ENCODE assay signal across 25 mouse cellular contexts in the genomic region with DNA sequence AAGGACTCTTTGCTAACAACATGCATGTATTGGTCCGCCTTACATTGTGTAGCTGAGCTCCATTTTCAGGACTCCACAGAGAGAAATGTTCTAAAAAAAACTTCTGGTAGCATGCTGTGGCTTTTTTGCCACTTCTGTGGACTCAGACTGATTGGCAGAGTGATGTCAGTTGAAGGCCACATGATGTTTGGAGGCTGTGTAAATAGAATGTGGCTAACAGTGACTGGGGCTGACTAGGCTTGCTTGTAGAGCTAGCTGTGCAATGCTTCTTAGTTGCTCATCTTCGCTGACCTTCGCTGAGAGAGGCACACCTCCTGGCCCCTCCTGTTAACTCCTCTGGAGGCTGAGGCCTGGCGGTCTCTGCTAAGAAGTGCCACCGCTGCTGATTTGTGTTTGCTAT.
"Had no signal": no experiment of that assay in that cellular context is flagged by ENCODE, and none has a peak within 500 bp of the region (broad histone marks: within the 10 kb centered on the region; RNA-seq: fewer than 3 reads in every experiment).

No protein-coding gene starts in this region.

- H3K4me1 ChIP-seq: limb, embryonic 10.5 days; liver, embryonic 13.5 days had no signal

- H3K36me3 ChIP-seq: heart, embryonic 13.5 days; heart, embryonic 15.5 days; hindbrain, embryonic 15.5 days; liver, embryonic 13.5 days had no signal

- DNase-seq: gastrocnemius, adult 2 months; gastrocnemius, postnatal 10 days; gastrocnemius, postnatal 25 days; heart, adult 11 months; heart, adult 2 months; heart, postnatal 14 days; heart, postnatal 36 days; kidney, adult 11 months; kidney, adult 2 months; kidney, adult 9 months; kidney, postnatal 10 days; kidney, postnatal 25 days; kidney, postnatal 4 days; liver, embryonic 13.5 days had no signal

- ATAC-seq: hindbrain, postnatal 0 days; intestine, embryonic 16.5 days had no signal

- H3K27me3 ChIP-seq: heart, embryonic 13.5 days; heart, embryonic 15.5 days; hindbrain, embryonic 13.5 days; hindbrain, embryonic 15.5 days; limb, embryonic 12.5 days; liver, embryonic 13.5 days had no signal

- H3K4me2 ChIP-seq: heart, embryonic 11.5 days; heart, embryonic 13.5 days; heart, embryonic 15.5 days; hindbrain, embryonic 13.5 days; hindbrain, embryonic 15.5 days; limb, embryonic 12.5 days; liver, embryonic 13.5 days had no signal

- H3K27ac ChIP-seq: gastrocnemius, adult 2 months; heart, adult 2 months; heart, embryonic 13.5 days; heart, embryonic 15.5 days; hindbrain, embryonic 13.5 days; hindbrain, embryonic 15.5 days; hindbrain, postnatal 0 days; layer of hippocampus, adult 2 months; left cerebral cortex, adult 2 months; limb, embryonic 10.5 days; limb, embryonic 12.5 days; liver, embryonic 13.5 days had no signal

- H3K9me3 ChIP-seq: heart, embryonic 15.5 days; hindbrain, embryonic 13.5 days; hindbrain, embryonic 15.5 days; limb, embryonic 10.5 days had no signal

- H3K4me3 ChIP-seq: gastrocnemius, adult 2 months; heart, adult 2 months; heart, embryonic 13.5 days; heart, embryonic 15.5 days; hindbrain, embryonic 13.5 days; hindbrain, embryonic 15.5 days; layer of hippocampus, adult 2 months; left cerebral cortex, adult 2 months; limb, embryonic 10.5 days; limb, embryonic 12.5 days; liver, embryonic 13.5 days had no signal

- H3K9ac ChIP-seq: heart, embryonic 13.5 days; heart, embryonic 15.5 days; hindbrain, embryonic 13.5 days; hindbrain, embryonic 15.5 days; limb, embryonic 12.5 days; liver, embryonic 13.5 days had no signal
